Mouse (Mus musculus): ENCODE measurements at regions not wholly inside any gene's neighbourhood (a gene's known extent, or its start where the extent isn't known, plus 50 kb on each side); places are given as distances from the start of the nearest gene placed in this dataset.
"Not testable (repeated sequence)": the region's sequence is repeated elsewhere in the genome, so short reads cannot be mapped to it uniquely, and the experiment has no call there.

GRCm38 (mm10) chr12:14242720-14243119 is 90.9 kb upstream of the Fam84a start:
- not testable (repeated sequence) for DNase-seq

GRCm38 (mm10) chr12:14237699-14238098 is 85.8 kb upstream of the Fam84a start:
- DNase-seq: no peak

GRCm38 (mm10) chr12:14235351-14235750 is 83.5 kb upstream of the Fam84a start:
- no peak for DNase-seq

- no peak for DNase-seq
Observed at GRCm38 (mm10) chr12:14212618-14213017, 60.8 kb upstream of the Fam84a start.

GRCm38 (mm10) chr12:14209881-14210280 is 58.0 kb upstream of the Fam84a start:
- no peak for DNase-seq

GRCm38 (mm10) chr12:14207288-14207687 is 55.4 kb upstream of the Fam84a start:
- DNase-seq: no peak

GRCm38 (mm10) chr12:14204491-14204890 is 52.6 kb upstream of the Fam84a start:
- DNase-seq: no peak

Measured in kidney, postnatal 25 days (tissue).